Mouse (Mus musculus) CH12.LX (cell line): Measurements from ENCODE around the gene Ugt1a8. TPM values are rescaled to one million over a fixed set of nuclear protein-coding genes. Genes with fewer than 3 reads are reported as not detected.

ENCODE experiments used
- DNase-seq: peaks from one replicate; pipeline ENCODE4 v3.0.0-alpha.2; 2013; ENCODE audit errors: extremely low read depth
- H3K27ac ChIP-seq: 2 replicates; pipeline ENCODE4 v1.5.1; 2012; ENCODE audit warnings: low read depth, mild to moderate bottlenecking, control low read depth, moderate library complexity; ENCODE audit not compliant: insufficient read depth
- H3K27me3 ChIP-seq: replicated peaks from 2 replicates; pipeline ENCODE3; 2012; ENCODE audit warnings: inconsistent platforms
- H3K36me3 ChIP-seq, 2 experiments: replicated peaks in 1 of 2; 2 replicates each; pipeline versions ENCODE3 to v1.6.1; 2012; ENCODE audit warnings: inconsistent platforms in 1 of 2, low read length in 1 of 2, mild to moderate bottlenecking in 1 of 2, mixed read lengths in 1 of 2, moderate library complexity in 1 of 2; ENCODE audit not compliant: control insufficient read depth in 1 of 2, insufficient read depth in 1 of 2
- H3K4me1 ChIP-seq, 2 experiments: 2 replicates each; pipeline ENCODE4 v1.6.1; 2012; ENCODE audit warnings: inconsistent platforms in 1 of 2, moderate library complexity in 1 of 2; ENCODE audit not compliant: insufficient read depth in 2 of 2, control insufficient read depth in 1 of 2
- H3K4me2 ChIP-seq: 2 replicates; pipeline ENCODE4 v1.6.1; 2012; ENCODE audit warnings: low read depth, mild to moderate bottlenecking, control low read depth; ENCODE audit not compliant: poor library complexity, insufficient read depth, severe bottlenecking
- H3K4me3 ChIP-seq, 3 experiments: fragments of 150-350 bp in 1 of 3; sonication (generic) in 1 of 3; replicated peaks in 1 of 3; 2 replicates each; pipeline versions ENCODE3 to v1.5.1; 2011 to 2012; ENCODE audit warnings: low read depth in 2 of 3, low read length in 2 of 3, mild to moderate bottlenecking in 2 of 3, moderate library complexity in 2 of 3, control low read depth in 1 of 3, improper control_type of control experiment in 1 of 3, inconsistent platforms in 1 of 3, mixed read lengths in 1 of 3; ENCODE audit not compliant: poor library complexity in 1 of 3
- H3K79me2 ChIP-seq: replicated peaks from 2 replicates; pipeline ENCODE4 v1.6.1; 2012; ENCODE audit warnings: mild to moderate bottlenecking, moderate library complexity; ENCODE audit not compliant: control insufficient read depth, poor library complexity, insufficient read depth, severe bottlenecking; ENCODE audit errors: extremely low read depth
- H3K9ac ChIP-seq: 2 replicates; pipeline ENCODE4 v1.6.1; 2012; ENCODE audit warnings: low read depth, mild to moderate bottlenecking, control low read depth, moderate library complexity; ENCODE audit not compliant: insufficient read depth
- H3K9me3 ChIP-seq: replicated peaks from 2 replicates; pipeline ENCODE3; 2012; ENCODE audit warnings: low read length, inconsistent platforms, mixed read lengths
- CHD1 ChIP-seq: IDR thresholded peaks from 2 replicates; pipeline ENCODE4 v1.6.1; 2012; ENCODE audit warnings: low read depth, low read length, improper control_type of control experiment, inconsistent platforms
- CHD2 ChIP-seq: IDR thresholded peaks from 2 replicates; pipeline ENCODE4 v1.6.1; 2011; ENCODE audit warnings: low read length, improper control_type of control experiment
- CTCF ChIP-seq, 2 experiments: IDR thresholded peaks in 1 of 2; conservative IDR thresholded peaks in 1 of 2; 2 replicates each; pipeline ENCODE4 v1.5.1; 2011 to 2012; ENCODE audit warnings: low read depth in 2 of 2, low read length in 2 of 2, improper control_type of control experiment in 1 of 2, inconsistent platforms in 1 of 2, mild to moderate bottlenecking in 1 of 2, moderate library complexity in 1 of 2
- ELF1 ChIP-seq: IDR thresholded peaks from 2 replicates; pipeline ENCODE4 v1.6.1; 2014; ENCODE audit warnings: low read depth, mild to moderate bottlenecking, inconsistent platforms, low read length, improper control_type of control experiment
- ETS1 ChIP-seq: conservative IDR thresholded peaks from 2 replicates; pipeline ENCODE4 v1.6.1; 2012; ENCODE audit warnings: low read depth, mild to moderate bottlenecking, inconsistent platforms, low read length, improper control_type of control experiment, moderate library complexity
- HCFC1 ChIP-seq: IDR thresholded peaks from 2 replicates; pipeline ENCODE4 v1.6.1; 2012; ENCODE audit warnings: low read depth, mild to moderate bottlenecking, inconsistent platforms, low read length, improper control_type of control experiment
- JUND ChIP-seq: conservative IDR thresholded peaks from 2 replicates; pipeline ENCODE4 v1.6.1; 2011; ENCODE audit warnings: low read depth, low read length, improper control_type of control experiment
- KAT2A ChIP-seq: IDR thresholded peaks from 2 replicates; pipeline ENCODE4 v1.6.1; 2012; ENCODE audit warnings: low read length, improper control_type of control experiment, inconsistent platforms; ENCODE audit not compliant: insufficient replicate concordance
- MAFK ChIP-seq: IDR thresholded peaks from 2 replicates; pipeline ENCODE4 v1.6.1; 2011; ENCODE audit warnings: low read length, improper control_type of control experiment; ENCODE audit not compliant: insufficient replicate concordance
- MAX ChIP-seq: IDR thresholded peaks from 2 replicates; pipeline ENCODE4 v1.6.1; 2011; ENCODE audit warnings: low read length, improper control_type of control experiment
- MAZ ChIP-seq: IDR thresholded peaks from 2 replicates; pipeline ENCODE4 v1.6.1; 2012; ENCODE audit warnings: low read depth, mild to moderate bottlenecking, inconsistent platforms, low read length, improper control_type of control experiment, moderate library complexity
- MEF2A ChIP-seq: IDR thresholded peaks from 2 replicates; pipeline ENCODE4 v1.6.1; 2014; ENCODE audit warnings: low read depth, mild to moderate bottlenecking, inconsistent platforms, low read length, improper control_type of control experiment, borderline replicate concordance
- MXI1 ChIP-seq: IDR thresholded peaks from 2 replicates; pipeline ENCODE4 v1.6.1; 2011; ENCODE audit warnings: mild to moderate bottlenecking, low read depth, low read length, improper control_type of control experiment
- MYC ChIP-seq: IDR thresholded peaks from 2 replicates; pipeline ENCODE4 v1.6.1; 2011; ENCODE audit warnings: low read depth, mild to moderate bottlenecking, improper control_type of control experiment, low read length
- NELFE ChIP-seq: IDR thresholded peaks from 2 replicates; pipeline ENCODE4 v1.6.1; 2011; ENCODE audit warnings: low read depth, low read length, improper control_type of control experiment
- NRF1 ChIP-seq: IDR thresholded peaks from 2 replicates; pipeline ENCODE4 v1.6.1; 2014; ENCODE audit warnings: low read depth, mild to moderate bottlenecking, inconsistent platforms, low read length, improper control_type of control experiment, moderate library complexity
- POLR2AphosphoS2 ChIP-seq: IDR thresholded peaks from 2 replicates; pipeline ENCODE4 v1.6.1; 2011; ENCODE audit warnings: low read depth, low read length, improper control_type of control experiment
- RCOR1 ChIP-seq: conservative IDR thresholded peaks from 2 replicates; pipeline ENCODE4 v1.6.1; 2012; ENCODE audit warnings: low read depth, mild to moderate bottlenecking, inconsistent platforms, low read length, improper control_type of control experiment
- SIN3A ChIP-seq: IDR thresholded peaks from 2 replicates; pipeline ENCODE4 v1.6.1; 2012; ENCODE audit warnings: low read length, improper control_type of control experiment, inconsistent platforms
- SMC3 ChIP-seq: IDR thresholded peaks from 2 replicates; pipeline ENCODE4 v1.6.1; 2011; ENCODE audit warnings: low read depth, low read length, improper control_type of control experiment
- TBP ChIP-seq: conservative IDR thresholded peaks from 2 replicates; pipeline ENCODE4 v1.6.1; 2011; ENCODE audit warnings: low read depth, low read length, improper control_type of control experiment
- TCF12 ChIP-seq: IDR thresholded peaks from 2 replicates; pipeline ENCODE4 v1.6.1; 2014; ENCODE audit warnings: low read depth, mild to moderate bottlenecking, inconsistent platforms, low read length, improper control_type of control experiment
- USF1 ChIP-seq: IDR thresholded peaks from 2 replicates; pipeline ENCODE4 v1.6.1; 2014; ENCODE audit warnings: low read depth, mild to moderate bottlenecking, inconsistent platforms, low read length, improper control_type of control experiment
- USF2 ChIP-seq: conservative IDR thresholded peaks from 2 replicates; pipeline ENCODE4 v1.6.1; 2011; ENCODE audit warnings: low read depth, low read length, improper control_type of control experiment
- ZC3H11A ChIP-seq: IDR thresholded peaks from 2 replicates; pipeline ENCODE4 v1.6.1; 2012; ENCODE audit warnings: low read depth, mild to moderate bottlenecking, inconsistent platforms, low read length, improper control_type of control experiment
- ZKSCAN1 ChIP-seq: IDR thresholded peaks from 2 replicates; pipeline ENCODE4 v1.6.1; 2012; ENCODE audit warnings: low read depth, inconsistent platforms, low read length, improper control_type of control experiment, borderline replicate concordance
- dilution Hi-C: fragments of 300-500 bp; cut with MboI; formaldehyde crosslinking; loops from 2 replicates; pipeline ENCODE4 v1.14.3; 2020; ENCODE audit warnings: low sequenced_read_pairs; ENCODE audit not compliant: extremely low pct_unique_long_range_greater_than_20kb, extremely low pct_ligation_motif_present
- in situ Hi-C: fragments of 300-500 bp; cut with MboI; formaldehyde crosslinking; loops from 3 replicates; pipeline ENCODE4 v1.14.3; 2019; ENCODE audit warnings: low sequenced_read_pairs, low pct_ligation_motif_present, low pct_unique_long_range_greater_than_20kb, mixed read lengths
- polyA plus RNA-seq: library from polyadenylated mRNA; unstranded; fragments of >175 nt; gene quantifications from 2 replicates; pipeline ENCODE4 v1.2.1, GENCODE M21; 2012; ENCODE audit warnings: low read depth; ENCODE audit not compliant: insufficient read length
- total RNA-seq, 2 experiments: library from RNA; depleted of rRNA; stranded (reverse); fragments of 300-350 nt in 1 of 2; fragments of >200 nt in 1 of 2; gene quantifications; 2 replicates each; pipeline ENCODE4 v1.2.3; 2012 to 2014

Ugt1a8 gene
- total and polyA plus RNA-seq, 3 experiments: not detected

- Histone ChIP-seq H3K79me2 (no peaks in the 10 kb centered on the region), H3K27me3 (peaks cover 17% of the 10 kb centered on the region), H3K4me1 (no peaks in the 10 kb centered on the region), H3K27ac (no peak overlapping the region), H3K9me3 (peaks cover 72% of the 10 kb centered on the region), H3K4me3 (no peak overlapping the region), H3K9ac (no peak overlapping the region), H3K4me2 (no peak overlapping the region), H3K36me3 (no peaks in the 10 kb centered on the region)
- TF ChIP-seq RCOR1 (no peak), USF2 (no peak), NELFE (no peak), HCFC1 (no peak), MAZ (no peak), ELF1 (no peak)
- no peak for DNase-seq
- in situ Hi-C loops: no loop called here
- dilution Hi-C loops: no loop called here
These were observed 156.2 kb downstream of the Ugt1a8 start for GRCm38 (mm10) chr1:88243861-88244260.

- Histone ChIP-seq H3K36me3 (no peaks in the 10 kb centered on the region), H3K79me2 (no peaks in the 10 kb centered on the region), H3K4me1 (no peaks in the 10 kb centered on the region), H3K4me3 (no peak overlapping the region), H3K9ac (no peak overlapping the region), H3K9me3 (peaks cover 72% of the 10 kb centered on the region), H3K27ac (no peak overlapping the region), H3K27me3 (peaks cover 9% of the 10 kb centered on the region), H3K4me2 (no peak overlapping the region)
- in situ Hi-C loops: no loop called here
- dilution Hi-C loops: no loop called here
- no peak for TF ChIP-seq ZC3H11A
- TF ChIP-seq ETS1: no peak
- no peak for TF ChIP-seq CHD1
- TF ChIP-seq JUND: no peak
- TF ChIP-seq TCF12: no peak
- TF ChIP-seq ZKSCAN1: no peak
- no peak for TF ChIP-seq TBP
- TF ChIP-seq RCOR1: no peak
- TF ChIP-seq USF1: no peak
- TF ChIP-seq ELF1: no peak
- TF ChIP-seq KAT2A: no peak
- TF ChIP-seq CHD2: no peak
- DNase-seq: no peak
These were observed 158.3 kb downstream of the Ugt1a8 start for GRCm38 (mm10) chr1:88245881-88246280.

- Histone ChIP-seq H3K36me3 (no peaks in the 10 kb centered on the region), H3K79me2 (no peaks in the 10 kb centered on the region), H3K4me3 (no peak overlapping the region), H3K4me2 (no peak overlapping the region), H3K9ac (no peak overlapping the region), H3K4me1 (no peaks in the 10 kb centered on the region), H3K9me3 (peaks cover 75% of the 10 kb centered on the region), H3K27ac (no peak overlapping the region), H3K27me3 (peaks cover 10% of the 10 kb centered on the region)
- TF ChIP-seq MAZ (no peak), TCF12 (no peak), POLR2AphosphoS2 (no peak), MEF2A (no peak), MXI1 (no peak), HCFC1 (no peak), MYC (no peak), CTCF (conservative IDR thresholded peaks at IDR 0.05 in 1 of 2, IDR thresholded peaks at IDR 0.05 in 1 of 2; ENCODE audit: low read depth in 2 of 2, low read length in 2 of 2) (no peak), ZC3H11A (no peak), SIN3A (no peak), ETS1 (no peak), ZKSCAN1 (no peak), MAX (no peak), MAFK (no peak), ELF1 (no peak), NRF1 (no peak), SMC3 (no peak), USF1 (no peak), JUND (no peak)
- dilution Hi-C loops: no loop called here
- no peak for DNase-seq
- in situ Hi-C loops: no loop called here
These were observed 158.8 kb downstream of the Ugt1a8 start for GRCm38 (mm10) chr1:88246386-88246785.
